In the genomic region with DNA sequence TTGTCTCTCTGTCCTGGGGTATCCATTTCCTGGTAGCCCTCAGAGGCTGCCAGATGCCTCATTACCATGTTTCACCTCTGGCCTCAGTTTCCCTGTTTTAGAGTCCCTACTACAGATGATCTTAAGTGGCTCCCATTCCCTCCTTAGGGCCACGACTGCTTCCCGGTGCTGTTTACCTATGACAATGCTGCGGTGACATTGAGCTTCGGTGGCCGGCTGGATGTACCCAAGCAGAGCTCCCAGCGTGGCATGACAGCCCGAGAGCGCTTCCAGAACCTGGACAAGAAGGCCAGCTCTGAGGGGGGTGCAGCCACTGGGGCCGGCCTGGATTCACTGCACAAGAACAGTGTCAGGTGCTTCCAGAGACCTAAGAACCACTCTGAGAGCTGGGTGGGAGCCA, we compare ENCODE assay signal across 21 mouse cellular contexts. TPM values are rescaled to one million over a fixed set of nuclear protein-coding genes. Genes with fewer than 3 reads are reported as not detected.
DNase-seq lines count a peak whose midpoint lies in the region; ATAC-seq and TF ChIP-seq lines count a peak whose summit lies in the region.
"Had no signal": no experiment of that assay in that cellular context is flagged by ENCODE, and none has a peak within 500 bp of the region (broad histone marks: within the 10 kb centered on the region; RNA-seq: fewer than 3 reads in every experiment).

No protein-coding gene starts in this region.

- TF ChIP-seq EP300 in MEL (IDR thresholded peaks at IDR 0.05; ENCODE audit: low read depth in 1 of 2, low read length in 2 of 2), result no peak

- H3K36me3 ChIP-seq in midbrain, embryonic 11.5 days (ENCODE audit: control insufficient read depth, insufficient read depth, low read length), result peaks cover 34% of the 10 kb centered on the region
- H3K36me3 ChIP-seq in midbrain, embryonic 16.5 days (ENCODE audit: control insufficient read depth, insufficient read depth, low read length), result peaks cover 38% of the 10 kb centered on the region
- peaks cover 0 to 6% of the 10 kb centered on the region in 2 experiments; a peak in 2 of 4 replicates for H3K36me3 ChIP-seq in MEL (ENCODE audit: control insufficient read depth in 1 of 2, insufficient read depth in 2 of 2, low read length in 2 of 2)

- ATAC-seq in midbrain, embryonic 11.5 days (ENCODE audit: low FRiP score), result no peak
- ATAC-seq in midbrain, embryonic 16.5 days, result no peak
- ATAC-seq: activated CD4-positive, CD25-positive, alpha-beta regulatory T cell, adult 4 months; CD4-positive, CD25-positive, alpha-beta regulatory T cell, adult 4 months; Patski had no signal

- peak; percentile 90 for DNase-seq in heart, adult 11 months
- DNase-seq in heart, adult 9 months (ENCODE audit: low spot score in 2 of 2), result no peak
- DNase-seq in midbrain, embryonic 11.5 days (ENCODE audit: low spot score, missing footprints), result peak; percentile 56
- DNase-seq in MEL (ENCODE audit: low read depth, low spot score), result no peak
- DNase-seq in cerebellum, postnatal 25 days, result no peak
- DNase-seq: adrenal gland, adult 2 months; adrenal gland, adult 8-10 months; adrenal gland, postnatal 10 days; adrenal gland, postnatal 14 days; adrenal gland, postnatal 25 days; adrenal gland, postnatal 36 days; B cell, adult 2 months; cerebellum, adult 11 months; cerebellum, adult 11-12 months; cerebellum, adult 18-20 months; cerebellum, adult 2 months had no signal

- H3K79me2 ChIP-seq in MEL (ENCODE audit: control insufficient read depth, insufficient read depth, low read length, poor library complexity), result no peaks in the 10 kb centered on the region; the same call in 1 of the 2 replicates

- H3K27me3 ChIP-seq in midbrain, embryonic 11.5 days (ENCODE audit: control insufficient read depth, insufficient read depth, low read length), result no peaks in the 10 kb centered on the region
- no peaks in the 10 kb centered on the region for H3K27me3 ChIP-seq in midbrain, embryonic 16.5 days (ENCODE audit: control insufficient read depth, insufficient read depth, low read depth, low read length)
- H3K27me3 ChIP-seq in MEL (ENCODE audit: control insufficient read depth in 1 of 2, insufficient read depth in 2 of 2, low read length in 2 of 2), result no peaks in the 10 kb centered on the region
- H3K27me3 ChIP-seq: CH12.LX, Patski had no signal

- no peak overlapping the region for H3K4me3 ChIP-seq in midbrain, embryonic 11.5 days (ENCODE audit: low read depth, low read length)
- no peak overlapping the region for H3K4me3 ChIP-seq in midbrain, embryonic 16.5 days (ENCODE audit: low read depth, low read length)
- no peak overlapping the region for H3K4me3 ChIP-seq in MEL (ENCODE audit: control insufficient read depth in 1 of 2, insufficient read depth in 1 of 2, low read depth in 2 of 2, low read length in 2 of 2)

- no peak overlapping the region for H3K27ac ChIP-seq in midbrain, embryonic 11.5 days (ENCODE audit: low read depth, low read length)
- H3K27ac ChIP-seq in midbrain, embryonic 16.5 days (ENCODE audit: low read length), result no peak overlapping the region
- no peak overlapping the region for H3K27ac ChIP-seq in MEL (ENCODE audit: control insufficient read depth, low read depth, low read length)

- TF ChIP-seq POLR2A in MEL (IDR thresholded peaks at IDR 0.05; ENCODE audit: control insufficient read depth in 1 of 2, insufficient read depth in 1 of 2, low read depth in 1 of 2, low read length in 2 of 2, poor library complexity in 1 of 2), result no peak

- H3K4me1 ChIP-seq in midbrain, embryonic 11.5 days (ENCODE audit: control insufficient read depth, insufficient read depth, low read length), result no peaks in the 10 kb centered on the region
- no peaks in the 10 kb centered on the region for H3K4me1 ChIP-seq in midbrain, embryonic 16.5 days (ENCODE audit: control insufficient read depth, insufficient read depth, low read length)
- H3K4me1 ChIP-seq in MEL (ENCODE audit: control insufficient read depth in 1 of 2, insufficient read depth in 2 of 2, low read length in 2 of 2), result no peaks in the 10 kb centered on the region

- no peak overlapping the region for H3K4me2 ChIP-seq in midbrain, embryonic 11.5 days
- no peak overlapping the region for H3K4me2 ChIP-seq in midbrain, embryonic 16.5 days (ENCODE audit: low read length)

- H3K9ac ChIP-seq in midbrain, embryonic 11.5 days (ENCODE audit: low read length), result no peak overlapping the region
- no peak overlapping the region for H3K9ac ChIP-seq in midbrain, embryonic 16.5 days (ENCODE audit: low read depth, low read length)
- no peak overlapping the region for H3K9ac ChIP-seq in MEL (ENCODE audit: control insufficient read depth, low read depth, low read length, poor library complexity, severe bottlenecking)

- no peak for TF ChIP-seq CTCF in MEL (IDR thresholded peaks at IDR 0.05 in 2 of 3, conservative IDR thresholded peaks at IDR 0.05 in 1 of 3; ENCODE audit: control insufficient read depth in 1 of 3, insufficient read depth in 1 of 3, low read depth in 2 of 3, low read length in 3 of 3, poor library complexity in 1 of 3, severe bottlenecking in 1 of 3)

- no peaks in the 10 kb centered on the region for H3K9me3 ChIP-seq in midbrain, embryonic 11.5 days (ENCODE audit: control insufficient read depth, low read length)
- no peaks in the 10 kb centered on the region for H3K9me3 ChIP-seq in midbrain, embryonic 16.5 days (replicated peaks; ENCODE audit: control insufficient read depth, low read length, poor library complexity, severe bottlenecking)
- no peaks in the 10 kb centered on the region for H3K9me3 ChIP-seq in MEL (replicated peaks; ENCODE audit: insufficient read depth, low read length)

- no peak for TF ChIP-seq RAD21 in MEL (IDR thresholded peaks at IDR 0.05; ENCODE audit: low read depth, low read length)

- WGBS in midbrain, embryonic 11.5 days, result 93% methylated on average over 9 of the region's 9 CpGs
- WGBS in midbrain, embryonic 16.5 days, result 96% methylated on average over 9 of the region's 9 CpGs

TF ChIP-seq in MEL, 35 proteins besides CTCF, POLR2A, EP300 and RAD21:
- no peak for TF ChIP-seq ZMIZ1 (IDR thresholded peaks at IDR 0.05; ENCODE audit: low read depth, low read length)
- TF ChIP-seq POLR2AphosphoS5 (IDR thresholded peaks at IDR 0.05; ENCODE audit: borderline replicate concordance, low read depth, low read length), result no peak
- TF ChIP-seq POLR2AphosphoS2 (IDR thresholded peaks at IDR 0.05; ENCODE audit: low read length), result peak; percentile 12; the same call in 1 of the 2 replicates
- TF ChIP-seq CHD1 (IDR thresholded peaks at IDR 0.05; ENCODE audit: low read depth, low read length), result no peak
- TF ChIP-seq JUND (IDR thresholded peaks at IDR 0.05; ENCODE audit: low read depth, low read length), result no peak

RNA-seq across cellular contexts. Expression of a gene that starts 12.6 kb away (rescaled TPM):
- polyA plus RNA-seq in midbrain, embryonic 11.5 days (2014; fragmentation: Nextera tagmentation; extraction: Ambion mirVana), result 44.3 and 48.3 TPM in 2 replicates
- polyA plus RNA-seq in midbrain, embryonic 16.5 days (2015; fragmentation: Nextera tagmentation; extraction: Ambion mirVana), result 50.1 and 50.8 TPM in 2 replicates
- 432 and 582 TPM in 2 replicates for total RNA-seq in MEL (2012; rRNA removed)
- 100 to 1,000 TPM; 143 to 708 TPM for polyA plus RNA-seq in MEL (2012; ENCODE audit: insufficient read depth in 1 of 2, insufficient read length in 2 of 2, low read depth in 1 of 2, low replicate concordance in 2 of 2, missing spikeins in 1 of 2)

RNA-seq across cellular contexts. Expression of a gene that starts 13.5 kb away (rescaled TPM):
- 124 and 131 TPM in 2 replicates for polyA plus RNA-seq in midbrain, embryonic 11.5 days (2014; fragmentation: Nextera tagmentation; extraction: Ambion mirVana)
- polyA plus RNA-seq in midbrain, embryonic 16.5 days (2015; fragmentation: Nextera tagmentation; extraction: Ambion mirVana), result 102 and 114 TPM in 2 replicates
- total RNA-seq in MEL (2012; rRNA removed), result 104 and 106 TPM in 2 replicates
- polyA plus RNA-seq in MEL (2012; ENCODE audit: insufficient read depth in 1 of 2, insufficient read length in 2 of 2, low read depth in 1 of 2, low replicate concordance in 2 of 2, missing spikeins in 1 of 2), result 100 to 1,000 TPM in 1 of 2 experiments, not detected in 1; 301 TPM

RNA-seq across cellular contexts. Expression of a gene that starts 13.6 kb away (rescaled TPM):
- polyA plus RNA-seq in midbrain, embryonic 11.5 days (2014; fragmentation: Nextera tagmentation; extraction: Ambion mirVana), result 276 and 283 TPM in 2 replicates
- 167 and 175 TPM in 2 replicates for polyA plus RNA-seq in midbrain, embryonic 16.5 days (2015; fragmentation: Nextera tagmentation; extraction: Ambion mirVana)
- total RNA-seq in MEL (2012; rRNA removed), result 203 and 207 TPM in 2 replicates
- polyA plus RNA-seq in MEL (2012; ENCODE audit: insufficient read depth in 1 of 2, insufficient read length in 2 of 2, low read depth in 1 of 2, low replicate concordance in 2 of 2, missing spikeins in 1 of 2), result 100 to 1,000 TPM in 1 of 2 experiments, not detected in 1; 193 TPM

RNA-seq across cellular contexts. Expression of a gene that starts 40.3 kb away (rescaled TPM):
- polyA plus RNA-seq in midbrain, embryonic 11.5 days (2014; fragmentation: Nextera tagmentation; extraction: Ambion mirVana), result 14.5 and 15.6 TPM in 2 replicates
- polyA plus RNA-seq in midbrain, embryonic 16.5 days (2015; fragmentation: Nextera tagmentation; extraction: Ambion mirVana), result 23.3 and 25.0 TPM in 2 replicates
- 20.4 and 21.0 TPM in 2 replicates for total RNA-seq in MEL (2012; rRNA removed)
- 10 to 100 TPM in 1 of 2 experiments, not detected in 1; 22.3 TPM for polyA plus RNA-seq in MEL (2012; ENCODE audit: insufficient read depth in 1 of 2, insufficient read length in 2 of 2, low read depth in 1 of 2, low replicate concordance in 2 of 2, missing spikeins in 1 of 2)

RNA-seq across cellular contexts. Expression of a gene that starts 40.4 kb away (rescaled TPM):
- 31.7 and 35.9 TPM in 2 replicates for polyA plus RNA-seq in midbrain, embryonic 11.5 days (2014; fragmentation: Nextera tagmentation; extraction: Ambion mirVana)
- 52.4 and 52.5 TPM in 2 replicates for polyA plus RNA-seq in midbrain, embryonic 16.5 days (2015; fragmentation: Nextera tagmentation; extraction: Ambion mirVana)
- 72.0 and 75.3 TPM in 2 replicates for total RNA-seq in MEL (2012; rRNA removed)
- polyA plus RNA-seq in MEL (2012; ENCODE audit: insufficient read depth in 1 of 2, insufficient read length in 2 of 2, low read depth in 1 of 2, low replicate concordance in 2 of 2, missing spikeins in 1 of 2), result 10 to 100 TPM in 1 of 2 experiments, not detected in 1; 88.2 TPM

Comparison
In these comparisons a context has a peak if more than half of its experiments do, and no peak if none do; other contexts are left out.
1. DNase-seq: peak in heart, adult 11 months (single experiment) and midbrain, embryonic 11.5 days (single experiment); none in heart, adult 9 months (0 of 2), MEL (single experiment) and cerebellum, postnatal 25 days (0 of 2).